Mouse (Mus musculus) CD8-positive naive resting alpha-beta T cell, adult 2 months (primary cell): ENCODE results near the gene Ints5.
"Not testable (repeated sequence)": the region's sequence is repeated elsewhere in the genome, so short reads cannot be mapped to it uniquely, and the experiment has no call there.

Experiments
- DNase-seq, 2 experiments: peaks; one replicate each; pipeline ENCODE4 v3.0.0; 2022; ENCODE audit warnings: low read depth in 2 of 2, low spot score in 2 of 2

Ints5 gene

GRCm38 (mm10) chr19:8886916-8887584, 5.8 kb upstream of the Ints5 start:
- DNase-seq = no peak

- no peak for DNase-seq
Observed at GRCm38 (mm10) chr19:8887585-8888463, 5.0 kb upstream of the Ints5 start.

- peak; percentile 94 for DNase-seq
Observed at GRCm38 (mm10) chr19:8888511-8889385, 4.1 kb upstream of the Ints5 start, which contains the start of the genes 1810009A15Rik and Gm49416. TSS of gene 1810009A15Rik (plus strand) at chr19:8888853. TSS of gene Gm49416 (plus strand) at chr19:8888926.

GRCm38 (mm10) chr19:8895397-8895960, 2.7 kb downstream of the Ints5 start:
- no peak for DNase-seq

GRCm38 (mm10) chr19:8896231-8896630, 3.4 kb downstream of the Ints5 start:
- DNase-seq = not testable (repeated sequence)

- DNase-seq = not testable (repeated sequence)
Observed at GRCm38 (mm10) chr19:8897211-8897864, 4.5 kb downstream of the Ints5 start.

- peak; percentile 90 to 92 for DNase-seq
Observed at GRCm38 (mm10) chr19:8897865-8898495, 5.2 kb downstream of the Ints5 start, which contains the start of gene Ganab. TSS of gene Ganab (plus strand) at chr19:8898071.

- peak in 1 of 2 experiments; percentile 18 for DNase-seq
Observed at GRCm38 (mm10) chr19:8898576-8898975, 5.8 kb downstream of the Ints5 start.

- no peak for DNase-seq
Observed at GRCm38 (mm10) chr19:8899079-8899478, 6.3 kb downstream of the Ints5 start.

- no peak for DNase-seq
Observed at GRCm38 (mm10) chr19:8903412-8903811, 10.6 kb downstream of the Ints5 start.

GRCm38 (mm10) chr19:8908531-8908930, 15.7 kb downstream of the Ints5 start:
- no peak for DNase-seq

GRCm38 (mm10) chr19:8911810-8912209, 19.0 kb downstream of the Ints5 start:
- no peak for DNase-seq

- DNase-seq = no peak
Observed at GRCm38 (mm10) chr19:8914212-8914611, 21.4 kb downstream of the Ints5 start.

GRCm38 (mm10) chr19:8919000-8919399, 26.2 kb downstream of the Ints5 start:
- DNase-seq = no peak

GRCm38 (mm10) chr19:8919684-8920072, 26.9 kb downstream of the Ints5 start:
- DNase-seq = no peak

- peak; percentile 57 to 63 for DNase-seq
Observed at GRCm38 (mm10) chr19:8920073-8920736, 27.4 kb downstream of the Ints5 start, which contains the start of gene B3gat3. TSS of gene B3gat3 (plus strand) at chr19:8920374.

GRCm38 (mm10) chr19:8920836-8921291, 28.1 kb downstream of the Ints5 start:
- DNase-seq = no peak

GRCm38 (mm10) chr19:8921741-8922140, 28.9 kb downstream of the Ints5 start:
- DNase-seq = no peak

- DNase-seq = no peak
Observed at GRCm38 (mm10) chr19:8926766-8927165, 34.0 kb downstream of the Ints5 start.
